Mouse (Mus musculus) gastrocnemius, postnatal 10 days (tissue): ENCODE data around the gene Fuca1. TPM values are rescaled to one million over a fixed set of nuclear protein-coding genes. Genes with fewer than 3 reads are reported as not detected.

Experiments
- DNase-seq: peaks from one replicate; pipeline ENCODE4 v3.0.0; 2021; ENCODE audit warnings: mixed read lengths
- total RNA-seq, 2 experiments: library from RNA; stranded (reverse); gene quantifications; 2 replicates each; pipeline ENCODE4 v1.2.3; 2021

The Fuca1 gene
- total RNA-seq, 2 experiments from 2014 or later: 36.1 to 41.4 TPM

DNA sequence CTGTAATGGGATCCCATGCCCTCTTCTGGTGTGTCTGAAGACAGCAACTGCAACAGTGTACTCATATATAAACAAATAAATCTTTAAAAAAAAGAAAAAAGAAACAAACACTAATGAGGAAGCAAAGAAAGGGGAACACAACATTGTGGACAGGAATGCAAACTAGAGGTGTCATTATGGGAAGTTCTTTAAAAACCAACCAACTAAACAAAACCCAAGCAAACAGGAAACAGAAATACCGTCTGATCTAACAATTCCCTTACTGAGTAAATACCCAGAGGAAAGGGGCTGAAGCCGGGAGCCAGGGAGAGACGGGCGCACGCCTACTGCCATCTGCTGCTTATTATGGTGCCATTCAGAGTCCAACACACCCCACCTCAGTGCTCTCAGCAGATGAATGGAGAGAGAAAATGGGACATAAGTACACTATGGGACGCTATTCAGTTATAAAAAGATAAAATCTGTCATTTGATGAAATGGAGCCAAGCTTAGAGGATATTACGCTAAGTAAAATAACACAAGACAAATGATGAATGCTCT is 61.1 kb downstream of the Fuca1 start:
- no peak for DNase-seq

DNA sequence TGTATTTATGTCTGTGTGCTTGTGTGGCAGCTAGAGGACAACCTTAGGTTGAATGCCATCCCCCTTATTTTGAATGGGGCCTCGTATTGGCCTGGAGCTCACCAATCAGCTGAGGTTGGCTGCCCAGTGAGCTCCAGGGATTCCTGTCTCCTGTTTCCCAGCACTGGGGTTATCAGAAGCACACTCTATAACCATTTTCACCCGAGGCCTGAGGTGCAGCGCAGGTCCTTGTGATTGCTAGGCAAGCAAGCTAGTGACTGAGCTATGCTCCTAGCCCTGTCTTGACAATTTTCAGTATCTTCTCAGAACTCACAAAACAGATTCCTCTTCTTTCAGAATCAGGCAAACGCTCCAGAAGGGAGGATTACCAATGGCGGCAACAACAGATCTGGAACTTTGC is 64.0 kb downstream of the Fuca1 start:
- no peak for DNase-seq

DNA sequence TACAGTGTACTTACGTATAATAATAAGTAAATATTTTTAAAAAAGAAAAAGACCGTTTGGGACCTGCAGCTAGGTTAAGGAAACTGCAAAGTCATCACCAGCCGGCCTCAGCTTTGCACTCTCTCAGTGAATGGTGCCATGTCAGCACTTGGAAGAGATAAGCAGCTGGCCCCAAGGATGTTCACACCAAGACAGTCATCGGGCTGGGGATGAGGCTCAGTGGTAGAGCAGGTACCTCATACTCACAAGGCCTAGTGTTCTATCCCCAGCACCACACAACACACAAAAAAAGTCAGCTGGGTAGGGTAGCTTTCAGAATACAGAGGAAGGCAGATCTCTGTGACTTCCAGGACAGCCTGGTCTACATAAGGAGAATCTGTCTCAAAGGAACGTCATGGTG is 64.7 kb downstream of the Fuca1 start:
- no peak for DNase-seq

GRCm38 (mm10) chr4:135985769-135986168 is 65.2 kb downstream of the Fuca1 start:
- no peak for DNase-seq

GRCm38 (mm10) chr4:135986301-135986942 is 65.9 kb downstream of the Fuca1 start:
- no peak for DNase-seq

DNA sequence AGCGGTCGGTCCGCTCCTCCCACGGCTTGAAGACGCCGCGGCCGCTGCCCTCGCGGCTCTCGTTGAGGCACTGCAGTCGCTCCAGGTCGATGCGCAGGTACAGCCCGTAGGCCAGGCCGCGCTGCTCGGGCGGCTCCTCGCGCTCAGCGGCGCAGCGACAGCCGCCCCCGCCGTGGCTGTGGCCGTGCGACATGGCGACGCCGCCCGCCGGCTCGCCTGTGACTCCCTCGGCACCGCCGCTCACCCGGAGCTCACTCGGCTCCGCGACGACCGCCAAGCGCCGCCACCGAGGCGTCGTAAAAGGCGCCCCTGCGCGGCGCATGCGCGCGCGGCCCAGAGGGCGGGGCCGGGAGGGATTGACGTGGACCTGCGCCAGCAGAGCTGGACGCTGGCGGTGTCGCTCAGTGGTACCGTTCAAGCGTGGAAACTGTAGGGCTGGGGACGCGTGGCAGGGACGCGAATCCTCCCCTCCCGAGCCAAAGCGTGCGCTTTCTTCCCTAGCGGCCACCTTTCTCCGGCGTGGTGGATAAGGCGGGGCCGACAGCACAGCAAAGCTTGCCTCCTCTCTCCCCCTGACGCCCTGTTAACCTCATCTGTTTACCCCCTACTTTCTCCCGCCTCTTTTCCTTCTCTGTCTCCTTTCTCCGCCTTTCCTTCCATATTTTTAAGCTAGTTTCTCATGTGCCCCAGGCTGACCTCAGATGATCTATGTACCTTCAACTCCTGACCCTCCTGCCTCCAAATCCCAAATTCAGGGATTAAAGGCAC is 66.6 kb downstream of the Fuca1 start, which contains the start of gene Pithd1:
Gene Pithd1 (minus strand): TSS at position 322 of the 768 bp plus-strand sequence.
- peak; percentile 93 for DNase-seq

- no peak for DNase-seq
Observed at GRCm38 (mm10) chr4:135987714-135988113, 67.2 kb downstream of the Fuca1 start.

Other genes with a start within 250 kb of the Fuca1 start
- under 1 TPM; 0.21 to 0.23 TPM for gene Ifnlr1, start 234.4 kb upstream of the Fuca1 start, total RNA-seq
- under 1 TPM; 0.09 to 0.23 TPM for gene Il22ra1, start 192.6 kb upstream of the Fuca1 start, total RNA-seq
- 10 to 100 TPM; 47.8 to 59.7 TPM for gene Myom3, start 161.0 kb upstream of the Fuca1 start, total RNA-seq
- 10 to 100 TPM; 47.2 to 59.0 TPM for gene Srsf10, start 65.0 kb upstream of the Fuca1 start, total RNA-seq
- gene Pnrc2, start 46.9 kb upstream of the Fuca1 start, total RNA-seq: 10 to 100 TPM; 59.0 to 71.8 TPM
- under 1 TPM; 0.75 to 0.95 TPM for gene Cnr2, start 25.3 kb upstream of the Fuca1 start, total RNA-seq
- 10 to 100 TPM; 43.7 to 49.2 TPM for gene Hmgcl, start 25.7 kb downstream of the Fuca1 start, total RNA-seq
- gene Gale, start 43.0 kb downstream of the Fuca1 start, total RNA-seq: 1 to 10 TPM; 2.8 to 4.0 TPM
- gene Lypla2, start 51.9 kb downstream of the Fuca1 start, total RNA-seq: 10 to 100 TPM; 31.4 to 35.0 TPM
- gene Pithd1, start 66.5 kb downstream of the Fuca1 start, total RNA-seq: 10 to 100 TPM; 22.0 to 23.5 TPM
- gene Eloa, start 101.0 kb downstream of the Fuca1 start, total RNA-seq: 10 to 100 TPM; 50.2 to 51.4 TPM
- gene Rpl11, start 132.7 kb downstream of the Fuca1 start, total RNA-seq: 100 to 1,000 TPM; 419 to 459 TPM
- 10 to 100 TPM; 33.3 to 48.8 TPM for gene Id3, start 222.8 kb downstream of the Fuca1 start, total RNA-seq